Mouse (Mus musculus) kidney, adult 2 months (tissue): ENCODE results near the gene Catsperz.

Experiments
- CTCF ChIP-seq: fragments of 200-500 bp; conservative IDR thresholded peaks from 2 replicates; pipeline ENCODE4 v1.5.1; 2011; ENCODE audit warnings: low read depth, mild to moderate bottlenecking, control low read depth, low read length, moderate library complexity, mixed read lengths; ENCODE audit not compliant: insufficient read depth, insufficient read length
- POLR2A ChIP-seq: fragments of 200-500 bp; IDR thresholded peaks from one replicate; pipeline ENCODE4 v1.6.1; 2011; ENCODE audit warnings: low read depth, low read length, control low read depth

DNA sequence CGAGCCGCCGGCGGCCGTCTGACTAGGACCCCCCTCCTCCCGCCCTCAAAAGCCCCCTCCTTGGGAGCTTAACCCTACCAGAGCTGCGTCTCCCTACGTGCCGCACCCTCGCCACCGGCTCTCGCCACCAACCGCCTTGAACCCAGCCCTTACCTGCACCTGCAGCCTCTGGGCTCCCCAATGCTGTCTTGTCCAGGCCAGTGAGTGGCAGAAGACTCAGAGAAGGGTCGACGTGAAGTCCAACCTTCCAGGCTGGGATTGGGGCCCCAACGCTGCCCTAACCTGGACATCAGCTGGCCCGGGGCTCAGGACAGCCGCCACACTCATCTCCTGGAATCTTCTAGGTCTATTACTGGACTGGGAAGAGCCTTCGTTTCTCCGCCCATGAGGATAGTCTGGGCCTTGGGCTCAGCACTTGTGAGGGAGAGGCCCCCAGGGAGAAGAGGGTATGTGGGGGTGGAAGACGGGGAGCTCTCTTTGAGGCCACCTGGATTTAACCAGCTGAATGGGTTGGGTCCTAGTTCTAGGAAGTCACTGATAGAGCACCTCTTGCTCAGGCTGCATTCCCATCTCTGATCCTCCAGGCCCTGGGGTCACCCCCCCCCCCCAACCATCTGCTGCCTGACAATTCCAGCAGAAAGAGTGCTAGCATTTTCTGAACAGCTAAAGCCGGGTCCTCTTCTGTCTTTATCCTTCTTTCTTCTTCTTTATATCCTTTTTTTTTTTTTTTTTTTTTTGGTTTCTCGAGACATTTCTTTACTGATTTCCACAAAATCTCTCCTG is 9.2 kb upstream of the Catsperz start, which contains the start of gene Kcnk4:
- TF ChIP-seq CTCF (no peak), POLR2A (no peak)
